Mouse (Mus musculus): Measurements from ENCODE around the gene Lysmd4. TPM values are rescaled to one million over a fixed set of nuclear protein-coding genes. Genes with fewer than 3 reads are reported as not detected.

The Lysmd4 gene
- polyA plus RNA-seq, 1 experiment from 2014 or later = 26.1 TPM

DNA sequence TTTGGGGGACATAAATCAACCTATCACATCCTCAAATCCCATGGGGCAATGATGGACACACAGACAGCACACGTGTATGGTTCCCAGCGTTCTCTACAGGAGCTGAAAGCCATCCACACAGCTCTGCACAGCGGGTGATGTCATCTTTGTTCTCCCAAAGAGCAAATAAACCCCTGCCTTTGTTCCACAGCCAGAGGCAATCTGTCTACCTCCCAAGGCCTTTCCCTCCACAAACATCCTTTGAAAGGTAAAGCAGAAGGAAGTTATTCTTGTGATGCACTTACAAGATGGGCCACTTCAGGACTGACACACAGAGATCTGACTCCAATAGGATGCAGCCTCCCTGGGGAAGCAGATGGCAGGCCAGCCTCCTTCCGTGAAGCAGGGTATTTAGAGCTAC lies 10.4 kb upstream of the Lysmd4 start:
- no peak overlapping the region for H3K27ac ChIP-seq
- no peak overlapping the region for H3K4me3 ChIP-seq
- 17% methylated on average over 4 of the region's 4 CpGs for WGBS
- 0 out of 2 replicates have a peak, but pooled peaks cover 10% of the 10 kb centered on the region for H3K4me1 ChIP-seq
- no peaks in the 10 kb centered on the region for H3K9me3 ChIP-seq
- H3K9ac ChIP-seq = no peak overlapping the region
- no peaks in the 10 kb centered on the region for H3K27me3 ChIP-seq (replicated peaks)
- H3K36me3 ChIP-seq = no peaks in the 10 kb centered on the region
- ATAC-seq (ENCODE audit: low FRiP score, low read depth) = no peak
- no peak overlapping the region for H3K4me2 ChIP-seq (replicated peaks)

- 83% methylated on average over 1 of the region's 1 CpGs for WGBS
- H3K9ac ChIP-seq = no peak overlapping the region
- H3K36me3 ChIP-seq = no peaks in the 10 kb centered on the region
- no peak overlapping the region for H3K4me2 ChIP-seq (replicated peaks)
- H3K4me1 ChIP-seq = 0 out of 2 replicates have a peak, but pooled peaks cover 10% of the 10 kb centered on the region
- H3K27ac ChIP-seq = no peak overlapping the region
- H3K4me3 ChIP-seq = no peak overlapping the region
- no peaks in the 10 kb centered on the region for H3K27me3 ChIP-seq (replicated peaks)
- ATAC-seq (ENCODE audit: low FRiP score, low read depth) = no peak
- no peaks in the 10 kb centered on the region for H3K9me3 ChIP-seq
Observed at GRCm38 (mm10) chr7:67213589-67213988, 8.8 kb upstream of the Lysmd4 start.

DNA sequence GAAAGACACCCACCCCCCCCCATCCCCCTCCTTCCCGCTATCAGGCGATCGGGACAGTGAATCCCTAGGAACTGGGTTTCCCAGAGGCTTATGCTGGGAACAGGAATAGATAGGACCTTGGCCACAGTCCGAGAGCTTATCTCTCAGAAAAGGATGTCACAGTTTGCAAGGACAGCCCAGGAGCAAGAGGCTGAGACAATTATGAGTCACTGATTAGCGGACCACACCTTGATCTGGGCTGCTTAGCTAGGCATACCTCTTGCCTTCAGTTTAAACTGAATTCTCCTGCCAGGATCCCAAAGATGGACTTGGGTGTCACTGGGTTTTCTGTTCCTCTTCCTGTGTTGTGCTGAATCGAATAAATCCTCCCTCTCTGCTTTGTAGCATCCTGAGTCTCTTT lies 6.0 kb upstream of the Lysmd4 start:
- Histone ChIP-seq H3K4me2 (replicated peaks) (no peak overlapping the region), H3K9me3 (no peaks in the 10 kb centered on the region), H3K4me1 (0 out of 2 replicates have a peak, but pooled peaks cover 8% of the 10 kb centered on the region), H3K9ac (no peak overlapping the region), H3K27me3 (replicated peaks) (no peaks in the 10 kb centered on the region), H3K36me3 (no peaks in the 10 kb centered on the region), H3K27ac (no peak overlapping the region), H3K4me3 (no peak overlapping the region)
- 88% methylated on average over 6 of the region's 6 CpGs for WGBS
- ATAC-seq (ENCODE audit: low FRiP score, low read depth) = no peak

- no peak overlapping the region for H3K4me3 ChIP-seq
- H3K9ac ChIP-seq = no peak overlapping the region
- WGBS = 79% methylated on average over 3 of the region's 3 CpGs
- H3K27ac ChIP-seq = no peak overlapping the region
- no peak for ATAC-seq (ENCODE audit: low FRiP score, low read depth)
- H3K36me3 ChIP-seq = no peaks in the 10 kb centered on the region
- no peaks in the 10 kb centered on the region for H3K27me3 ChIP-seq (replicated peaks)
- peaks cover 1% of the 10 kb centered on the region; the same call in 1 of the 2 replicates for H3K4me1 ChIP-seq
- H3K9me3 ChIP-seq = no peaks in the 10 kb centered on the region
- H3K4me2 ChIP-seq (replicated peaks) = no peak overlapping the region
Observed at GRCm38 (mm10) chr7:67217025-67217424, 5.3 kb upstream of the Lysmd4 start.

- H3K9me3 ChIP-seq = no peaks in the 10 kb centered on the region
- H3K36me3 ChIP-seq = peaks cover 15% of the 10 kb centered on the region
- no peak for ATAC-seq (ENCODE audit: low FRiP score, low read depth)
- no peaks in the 10 kb centered on the region for H3K27me3 ChIP-seq (replicated peaks)
- no peak overlapping the region for H3K4me3 ChIP-seq
- WGBS = 92% methylated on average over 15 of the region's 15 CpGs
- no peak overlapping the region for H3K27ac ChIP-seq
- no peak overlapping the region for H3K9ac ChIP-seq
- H3K4me1 ChIP-seq = peaks cover 13% of the 10 kb centered on the region
- H3K4me2 ChIP-seq (replicated peaks) = no peak overlapping the region
Observed at GRCm38 (mm10) chr7:67225943-67226625, 3.7 kb downstream of the Lysmd4 start.

DNA sequence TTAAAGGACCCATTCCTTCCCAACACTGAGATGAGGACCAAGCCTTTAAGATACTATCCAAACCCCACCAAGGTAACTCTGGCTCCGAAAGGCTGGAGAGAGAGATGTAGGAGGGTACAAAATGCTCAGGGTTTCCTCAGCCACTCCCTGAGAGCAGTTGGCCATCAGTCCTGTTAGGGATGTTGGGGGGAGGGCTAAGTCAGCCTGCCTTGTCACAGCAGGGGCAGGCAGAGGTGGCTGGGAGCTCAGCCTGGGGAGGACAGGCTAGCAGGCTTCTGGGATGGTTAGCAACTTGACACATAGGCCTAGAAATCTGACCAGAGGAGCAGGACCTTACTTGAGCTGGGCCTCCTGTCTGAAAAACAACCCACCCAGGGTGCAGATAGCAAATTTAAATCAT lies 5.2 kb downstream of the Lysmd4 start:
- no peak overlapping the region for H3K27ac ChIP-seq
- 82% methylated on average over 1 of the region's 1 CpGs for WGBS
- H3K4me1 ChIP-seq = peaks cover 13% of the 10 kb centered on the region
- H3K4me2 ChIP-seq (replicated peaks) = no peak overlapping the region
- ATAC-seq (ENCODE audit: low FRiP score, low read depth) = no peak
- H3K36me3 ChIP-seq = peaks cover 25% of the 10 kb centered on the region
- H3K4me3 ChIP-seq = no peak overlapping the region
- H3K9ac ChIP-seq = no peak overlapping the region
- H3K9me3 ChIP-seq = no peaks in the 10 kb centered on the region
- no peaks in the 10 kb centered on the region for H3K27me3 ChIP-seq (replicated peaks)

- peaks cover 7% of the 10 kb centered on the region for H3K4me1 ChIP-seq
- H3K9me3 ChIP-seq = no peaks in the 10 kb centered on the region
- H3K4me3 ChIP-seq = no peak overlapping the region
- H3K27ac ChIP-seq = no peak overlapping the region
- WGBS = 74% methylated on average over 3 of the region's 3 CpGs
- no peak overlapping the region for H3K9ac ChIP-seq
- peaks cover 26% of the 10 kb centered on the region for H3K36me3 ChIP-seq
- ATAC-seq (ENCODE audit: low FRiP score, low read depth) = no peak
- no peaks in the 10 kb centered on the region for H3K27me3 ChIP-seq (replicated peaks)
- no peak overlapping the region for H3K4me2 ChIP-seq (replicated peaks)
Observed at GRCm38 (mm10) chr7:67228390-67228789, 6.0 kb downstream of the Lysmd4 start.

DNA sequence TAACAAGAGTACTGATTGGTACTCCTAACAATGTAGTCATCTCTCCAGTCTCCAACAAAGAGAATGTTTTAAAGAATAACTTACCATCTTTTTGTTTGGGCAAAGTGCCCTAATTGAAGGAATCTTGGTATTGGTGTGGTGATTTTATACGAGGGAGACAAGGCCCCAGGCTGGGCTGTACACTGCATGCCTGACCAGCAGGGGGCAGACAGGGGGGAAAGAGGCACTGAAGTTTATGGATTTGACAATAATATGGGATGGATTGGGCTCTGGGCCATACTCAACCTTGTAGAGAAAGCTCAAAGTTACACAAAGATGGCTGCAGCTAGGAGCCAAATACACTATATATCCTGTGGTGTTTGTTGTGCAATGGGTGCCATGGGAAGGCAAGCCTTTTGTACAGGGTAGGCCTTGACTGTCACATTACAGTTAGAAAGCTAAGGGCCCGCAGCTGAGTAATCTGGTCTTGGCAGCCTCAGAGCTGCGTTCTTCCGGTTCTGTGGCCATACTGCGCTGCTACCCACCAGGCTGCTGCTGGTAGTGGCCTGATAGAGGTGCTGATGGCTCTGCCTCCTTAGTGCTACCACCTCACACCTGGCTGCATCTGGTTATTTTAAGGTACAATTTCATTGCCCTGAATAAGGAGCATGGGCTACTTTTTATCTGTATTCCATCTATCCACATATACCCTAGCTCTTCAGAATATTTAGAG lies 6.7 kb downstream of the Lysmd4 start:
- Histone ChIP-seq H3K9me3 (no peaks in the 10 kb centered on the region), H3K4me2 (replicated peaks) (no peak overlapping the region), H3K36me3 (peaks cover 26% of the 10 kb centered on the region), H3K4me1 (peaks cover under 1% of the 10 kb centered on the region; the same call in 1 of the 2 replicates), H3K27ac (no peak overlapping the region), H3K27me3 (replicated peaks) (no peaks in the 10 kb centered on the region), H3K9ac (no peak overlapping the region), H3K4me3 (no peak overlapping the region)
- WGBS = 84% methylated on average over 5 of the region's 5 CpGs
- ATAC-seq (ENCODE audit: low FRiP score, low read depth) = no peak

DNA sequence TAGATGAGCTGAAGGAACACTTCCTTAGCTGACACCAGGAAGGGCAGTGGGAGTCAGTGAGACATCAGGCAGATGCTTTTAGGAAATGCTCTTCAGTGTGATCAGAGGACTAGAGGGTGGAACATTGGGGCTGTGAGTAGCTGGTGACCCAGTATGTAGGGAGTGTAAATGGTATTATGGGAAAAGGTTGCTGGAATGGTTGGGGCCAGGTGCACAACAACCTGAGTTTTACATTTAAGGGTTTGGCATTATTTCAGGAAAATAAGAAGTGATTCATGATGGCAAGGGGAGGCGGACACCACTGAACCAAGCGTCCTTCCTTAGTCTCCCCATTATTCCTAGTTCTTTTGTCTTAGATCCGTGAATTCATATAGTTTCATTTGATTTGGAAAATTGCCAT lies 7.4 kb downstream of the Lysmd4 start:
- Histone ChIP-seq H3K9ac (no peak overlapping the region), H3K9me3 (no peaks in the 10 kb centered on the region), H3K4me2 (replicated peaks) (no peak overlapping the region), H3K36me3 (peaks cover 32% of the 10 kb centered on the region), H3K27ac (no peak overlapping the region), H3K27me3 (replicated peaks) (no peaks in the 10 kb centered on the region), H3K4me3 (no peak overlapping the region), H3K4me1 (no peaks in the 10 kb centered on the region)
- 93% methylated on average over 3 of the region's 3 CpGs for WGBS
- no peak for ATAC-seq (ENCODE audit: low FRiP score, low read depth)

DNA sequence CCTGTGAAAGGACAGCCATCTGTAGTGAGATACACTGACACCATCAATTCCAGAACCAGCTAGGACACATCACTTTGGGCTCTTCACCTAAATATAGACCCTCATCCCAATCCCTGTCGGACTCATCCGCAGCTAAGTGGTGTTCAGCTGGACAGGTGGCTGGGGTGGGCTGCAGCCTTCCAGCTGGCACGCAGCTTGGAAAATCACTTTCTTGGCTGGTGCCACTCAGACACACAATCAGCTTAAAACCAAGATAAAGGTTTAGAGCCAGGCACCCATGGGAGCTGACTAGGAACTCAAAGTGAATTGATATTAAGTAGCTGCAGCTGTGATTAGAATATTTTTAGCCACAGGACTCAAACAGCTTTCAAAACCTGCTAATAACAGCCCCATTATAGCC lies 7.9 kb downstream of the Lysmd4 start:
- 88% methylated on average over 3 of the region's 3 CpGs for WGBS
- no peak for ATAC-seq (ENCODE audit: low FRiP score, low read depth)
- Histone ChIP-seq H3K9ac (no peak overlapping the region), H3K27me3 (replicated peaks) (no peaks in the 10 kb centered on the region), H3K4me3 (no peak overlapping the region), H3K9me3 (no peaks in the 10 kb centered on the region), H3K36me3 (peaks cover 37% of the 10 kb centered on the region), H3K4me1 (no peaks in the 10 kb centered on the region), H3K27ac (no peak overlapping the region), H3K4me2 (replicated peaks) (no peak overlapping the region)

DNA sequence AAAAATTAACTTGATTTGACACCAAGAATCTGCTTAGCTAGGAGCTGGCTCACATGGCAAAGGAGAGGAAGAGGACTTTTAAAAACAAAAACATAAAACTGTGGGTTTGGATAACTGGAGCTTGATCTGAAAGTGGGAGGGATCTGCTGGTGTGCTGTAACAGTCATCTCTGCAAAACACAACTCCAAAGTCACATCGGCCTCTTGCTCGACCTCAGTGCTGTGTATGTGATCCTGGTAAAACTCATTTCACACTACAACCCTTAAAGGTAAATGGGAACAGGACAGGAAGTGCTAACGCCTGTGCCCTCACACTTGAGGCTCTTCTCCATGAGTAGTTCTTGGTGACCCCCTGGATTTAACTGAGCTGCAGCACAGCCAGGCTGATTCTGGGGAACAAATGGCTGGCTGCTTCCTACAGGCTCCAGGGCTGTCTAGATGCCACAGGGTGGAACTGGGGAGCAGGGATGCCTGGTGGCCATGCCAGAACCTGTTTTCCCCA lies 8.3 kb downstream of the Lysmd4 start:
- Histone ChIP-seq H3K27me3 (replicated peaks) (no peaks in the 10 kb centered on the region), H3K4me2 (replicated peaks) (no peak overlapping the region), H3K36me3 (peaks cover 40% of the 10 kb centered on the region), H3K4me3 (no peak overlapping the region), H3K9ac (no peak overlapping the region), H3K27ac (no peak overlapping the region), H3K9me3 (no peaks in the 10 kb centered on the region), H3K4me1 (no peaks in the 10 kb centered on the region)
- 91% methylated on average over 3 of the region's 3 CpGs for WGBS
- ATAC-seq (ENCODE audit: low FRiP score, low read depth) = no peak

- 93% methylated on average over 14 of the region's 14 CpGs for WGBS
- H3K27me3 ChIP-seq (replicated peaks) = no peaks in the 10 kb centered on the region
- H3K27ac ChIP-seq = no peak overlapping the region
- peaks cover 40% of the 10 kb centered on the region for H3K36me3 ChIP-seq
- no peak overlapping the region for H3K4me3 ChIP-seq
- ATAC-seq (ENCODE audit: low FRiP score, low read depth) = no peak
- H3K9me3 ChIP-seq = no peaks in the 10 kb centered on the region
- no peak overlapping the region for H3K4me2 ChIP-seq (replicated peaks)
- no peaks in the 10 kb centered on the region for H3K4me1 ChIP-seq
- no peak overlapping the region for H3K9ac ChIP-seq
Observed at GRCm38 (mm10) chr7:67232504-67232903, 10.2 kb downstream of the Lysmd4 start.
